Mouse (Mus musculus) ES-Bruce4 (cell line): ENCODE results near the gene Tgfbrap1.

ENCODE experiments used
- CTCF ChIP-seq: IDR thresholded peaks from one replicate; pipeline ENCODE4 v1.8.1; 2011; ENCODE audit warnings: low read depth, low read length
- POLR2A ChIP-seq: IDR thresholded peaks from one replicate; pipeline ENCODE4 v1.8.1; 2011; ENCODE audit warnings: low read length; ENCODE audit not compliant: insufficient read depth

DNA sequence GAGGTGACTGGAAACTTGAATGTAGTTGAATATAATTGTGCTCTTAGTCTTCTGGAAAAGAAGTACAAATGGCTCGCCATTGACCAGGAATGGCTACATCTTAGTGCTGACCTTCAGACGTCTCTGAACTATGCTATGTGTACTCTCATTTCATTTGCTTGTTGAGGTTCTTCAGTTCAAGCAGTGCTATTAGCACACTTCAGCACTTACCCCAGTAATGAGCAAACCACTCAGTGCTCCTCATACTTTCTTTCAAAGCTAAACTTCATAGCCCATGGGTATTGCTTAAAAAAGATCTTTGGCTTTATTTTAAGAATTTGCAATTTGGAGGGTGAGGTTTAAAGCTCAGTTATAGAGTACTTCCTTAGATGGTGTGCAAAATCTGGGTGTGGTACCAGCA, 10.3 kb upstream of the Tgfbrap1 start:
- TF ChIP-seq CTCF: no peak
- no peak for TF ChIP-seq POLR2A
